Mouse (Mus musculus) heart, embryonic 14.5 days (tissue): ENCODE results near the gene Megf8. TPM values are rescaled to one million over a fixed set of nuclear protein-coding genes. Genes with fewer than 3 reads are reported as not detected.

Source experiments
- ATAC-seq: fragments of 200-750 bp; cut with Nextera tagmentation; 2 replicates; pipeline ENCODE4 v1.8.0; 2017; ENCODE audit warnings: low read depth, moderate TSS enrichment; ENCODE audit not compliant: insufficient number of reproducible peaks, insufficient read depth, low FRiP score
- H3K27ac ChIP-seq, 2 experiments: fragments of 200-500 bp in 1 of 2; fragments of 300-500 bp in 1 of 2; sonication (generic) in 1 of 2; replicated peaks in 1 of 2; 2 replicates each; pipeline ENCODE4 v1.5.1; 2012 to 2014; ENCODE audit warnings: low read depth in 2 of 2, low read length in 2 of 2, control low read depth in 1 of 2, mild to moderate bottlenecking in 1 of 2, mixed read lengths in 1 of 2; ENCODE audit not compliant: control insufficient read depth in 1 of 2, insufficient read depth in 1 of 2
- H3K27me3 ChIP-seq: fragments of 300-500 bp; sonication (generic); 2 replicates; pipeline ENCODE4 v1.6.1; 2014; ENCODE audit warnings: mild to moderate bottlenecking, low read length, control low read depth; ENCODE audit not compliant: control insufficient read depth, insufficient read depth
- H3K36me3 ChIP-seq: fragments of 300-500 bp; sonication (generic); 2 replicates; pipeline ENCODE4 v1.6.1; 2014; ENCODE audit warnings: mild to moderate bottlenecking, control low read depth, low read length, mixed read lengths; ENCODE audit not compliant: control insufficient read depth, insufficient read depth
- H3K4me1 ChIP-seq, 2 experiments: fragments of 200-500 bp in 1 of 2; fragments of 300-500 bp in 1 of 2; sonication (generic) in 1 of 2; 2 replicates each; pipeline ENCODE4 v1.6.1; 2012 to 2014; ENCODE audit warnings: low read length in 2 of 2, control low read depth in 1 of 2, mixed read lengths in 1 of 2; ENCODE audit not compliant: control insufficient read depth in 2 of 2, insufficient read depth in 2 of 2
- H3K4me2 ChIP-seq: fragments of 300-500 bp; sonication (generic); 2 replicates; pipeline ENCODE4 v1.6.1; 2014; ENCODE audit warnings: mild to moderate bottlenecking, low read length
- H3K4me3 ChIP-seq, 2 experiments: fragments of 200-500 bp in 1 of 2; fragments of 300-500 bp in 1 of 2; sonication (generic) in 1 of 2; 2 replicates each; pipeline ENCODE4 v1.5.1; 2012 to 2014; ENCODE audit warnings: low read length in 2 of 2, mild to moderate bottlenecking in 2 of 2, control low read depth in 1 of 2, low read depth in 1 of 2, moderate library complexity in 1 of 2; ENCODE audit not compliant: control insufficient read depth in 1 of 2, insufficient read depth in 1 of 2
- H3K9ac ChIP-seq: fragments of 300-500 bp; sonication (generic); 2 replicates; pipeline ENCODE4 v1.6.1; 2014; ENCODE audit warnings: mild to moderate bottlenecking, low read length
- H3K9me3 ChIP-seq: fragments of 300-500 bp; sonication (generic); 2 replicates; pipeline ENCODE4 v1.6.1; 2016; ENCODE audit warnings: low read length, control low read depth; ENCODE audit not compliant: control insufficient read depth
- WGBS: fragments of 180-500 bp; shearing (Covaris S2); extraction: QIAGEN DNeasy Blood & Tissue Kit; methylation state at CpG from one replicate; pipeline ENCODE4 v1.1.7; 2014; 5-methylcytosine and 5-hydroxymethylcytosine counted together
- polyA plus RNA-seq: library from polyadenylated mRNA; unstranded; fragments of >200 nt; fragmentation: Nextera tagmentation; extraction: Ambion mirVana; gene quantifications from 2 replicates; pipeline ENCODE4 v1.2.1, GENCODE M21; 2014

Megf8 gene
- polyA plus RNA-seq, 1 experiment from 2014 or later, result 7.9 TPM

- Histone ChIP-seq H3K9me3 (no peaks in the 10 kb centered on the region), H3K27ac (no peak overlapping the region), H3K4me3 (no peak overlapping the region), H3K4me1 (peaks cover 19 to 27% of the 10 kb centered on the region in 2 experiments), H3K36me3 (peaks cover 75% of the 10 kb centered on the region), H3K27me3 (no peaks in the 10 kb centered on the region), H3K4me2 (no peak overlapping the region), H3K9ac (no peak overlapping the region)
- 79% methylated on average over 8 of the region's 8 CpGs for WGBS
- ATAC-seq, result no peak
These were observed 30.0 kb upstream of the Megf8 start for GRCm38 (mm10) chr7:25286989-25287388.

GRCm38 (mm10) chr7:25288011-25288410 is 29.0 kb upstream of the Megf8 start:
- Histone ChIP-seq H3K9me3 (no peaks in the 10 kb centered on the region), H3K27me3 (no peaks in the 10 kb centered on the region), H3K36me3 (peaks cover 85% of the 10 kb centered on the region), H3K27ac (no peak overlapping the region), H3K4me3 (no peak overlapping the region), H3K4me1 (peaks cover 19 to 26% of the 10 kb centered on the region in 2 experiments), H3K4me2 (no peak overlapping the region), H3K9ac (no peak overlapping the region)
- no peak for ATAC-seq
- 91% methylated on average over 12 of the region's 12 CpGs for WGBS

GRCm38 (mm10) chr7:25288721-25289120 is 28.2 kb upstream of the Megf8 start:
- Histone ChIP-seq H3K4me2 (no peak overlapping the region), H3K36me3 (peaks cover 92% of the 10 kb centered on the region), H3K9me3 (no peaks in the 10 kb centered on the region), H3K27me3 (no peaks in the 10 kb centered on the region), H3K27ac (no peak overlapping the region), H3K4me1 (peaks cover 17 to 26% of the 10 kb centered on the region in 2 experiments), H3K4me3 (no peak overlapping the region), H3K9ac (no peak overlapping the region)
- ATAC-seq, result no peak
- 90% methylated on average over 3 of the region's 3 CpGs for WGBS

GRCm38 (mm10) chr7:25289925-25290324 is 27.0 kb upstream of the Megf8 start:
- no peaks in the 10 kb centered on the region for H3K9me3 ChIP-seq
- H3K9ac ChIP-seq, result no peak overlapping the region
- peaks cover 99% of the 10 kb centered on the region for H3K36me3 ChIP-seq
- no peaks in the 10 kb centered on the region for H3K27me3 ChIP-seq
- WGBS, result 97% methylated on average over 3 of the region's 3 CpGs
- H3K4me1 ChIP-seq, result peaks cover 8 to 14% of the 10 kb centered on the region in 2 experiments; a peak in 3 of 4 replicates
- H3K4me2 ChIP-seq, result no peak overlapping the region
- no peak for ATAC-seq
- H3K4me3 ChIP-seq, result no peak overlapping the region
- no peak overlapping the region for H3K27ac ChIP-seq

- Histone ChIP-seq H3K9ac (no peak overlapping the region), H3K36me3 (peaks cover 99% of the 10 kb centered on the region), H3K27me3 (no peaks in the 10 kb centered on the region), H3K9me3 (no peaks in the 10 kb centered on the region), H3K4me3 (no peak overlapping the region), H3K4me2 (no peak overlapping the region), H3K27ac (no peak overlapping the region), H3K4me1 (peaks cover 8 to 13% of the 10 kb centered on the region in 2 experiments; a peak in 3 of 4 replicates)
- no peak for ATAC-seq
- whole genome bisulfite sequencing, result 96% methylated on average over 1 of the region's 1 CpGs
These were observed 26.5 kb upstream of the Megf8 start for GRCm38 (mm10) chr7:25290463-25290862.

- Histone ChIP-seq H3K4me3 (no peak overlapping the region), H3K27ac (no peak overlapping the region), H3K9ac (no peak overlapping the region), H3K4me2 (no peak overlapping the region), H3K4me1 (peaks cover 8 to 13% of the 10 kb centered on the region in 2 experiments; a peak in 3 of 4 replicates), H3K9me3 (no peaks in the 10 kb centered on the region), H3K27me3 (no peaks in the 10 kb centered on the region), H3K36me3 (peaks cover 99% of the 10 kb centered on the region)
- ATAC-seq, result peak; percentile 24; the same call in 1 of the 2 replicates
- 77% methylated on average over 2 of the region's 2 CpGs for WGBS
These were observed 26.1 kb upstream of the Megf8 start for GRCm38 (mm10) chr7:25290911-25291310.

- WGBS, result 67% methylated on average over 7 of the region's 7 CpGs
- H3K4me2 ChIP-seq, result no peak overlapping the region
- peaks cover 90% of the 10 kb centered on the region for H3K36me3 ChIP-seq
- H3K9me3 ChIP-seq, result no peaks in the 10 kb centered on the region
- H3K9ac ChIP-seq, result no peak overlapping the region
- H3K27me3 ChIP-seq, result no peaks in the 10 kb centered on the region
- no peak for ATAC-seq
- H3K27ac ChIP-seq, result no peak overlapping the region
- no peak overlapping the region for H3K4me3 ChIP-seq
- peaks cover 10 to 24% of the 10 kb centered on the region in 2 experiments; a peak in 3 of 4 replicates for H3K4me1 ChIP-seq
These were observed 24.9 kb upstream of the Megf8 start for GRCm38 (mm10) chr7:25292107-25292506.

GRCm38 (mm10) chr7:25293191-25293739 is 23.7 kb upstream of the Megf8 start:
- Histone ChIP-seq H3K9me3 (no peaks in the 10 kb centered on the region), H3K4me3 (no peak overlapping the region), H3K36me3 (peaks cover 78% of the 10 kb centered on the region), H3K4me2 (no peak overlapping the region), H3K9ac (no peak overlapping the region), H3K27ac (0 out of 4 replicates have a peak overlapping the region, but pooled peaks of 1 of the 2 experiments have one; percentile 30), H3K4me1 (peaks cover 10 to 27% of the 10 kb centered on the region in 2 experiments; a peak in 3 of 4 replicates), H3K27me3 (no peaks in the 10 kb centered on the region)
- WGBS, result 65% methylated on average over 10 of the region's 10 CpGs
- no peak for ATAC-seq
